In genomic region chr11:120008956-120009355, GRCm38 (mm10) we compare ENCODE assay signal across 26 mouse cellular contexts. TPM values are rescaled to one million over a fixed set of nuclear protein-coding genes. Genes with fewer than 3 reads are reported as not detected.
A peak's percentile ranks its signal among the peaks of the same experiment; 100 is the strongest.
DNase-seq lines count a peak whose midpoint lies in the region; ATAC-seq and TF ChIP-seq lines count a peak whose summit lies in the region.
"Had no signal": no experiment of that assay in that cellular context is flagged by ENCODE, and none has a peak within 500 bp of the region (broad histone marks: within the 10 kb centered on the region; RNA-seq: fewer than 3 reads in every experiment).

No protein-coding gene starts in this region.

- peak; percentile 47 for DNase-seq in cerebellum, adult 9-11 months
- DNase-seq in cerebellum, postnatal 36 days: no peak
- peak; percentile 51 for DNase-seq in kidney, adult 9 months
- DNase-seq in liver, adult 2 months (ENCODE audit: extremely low read depth, low read depth, low spot score): peak; percentile 74
- DNase-seq in liver, embryonic 11.5 days (ENCODE audit: low spot score): no peak
- DNase-seq in retina, embryonic 14.5 days (ENCODE audit: low spot score): no peak
- DNase-seq: adrenal gland, adult 8-10 months; adrenal gland, postnatal 14 days; adrenal gland, postnatal 36 days; B cell, adult 2 months; cerebellum, adult 11 months; cerebellum, adult 18-20 months; cerebellum, postnatal 25 days; embryo, embryonic 11 days had no signal

- H3K27me3 ChIP-seq in kidney, embryonic 15.5 days: peaks cover 21% of the 10 kb centered on the region
- no peaks in the 10 kb centered on the region for H3K27me3 ChIP-seq in liver, adult 2 months (ENCODE audit: control insufficient read depth, insufficient read depth, low read length)
- peaks cover 22% of the 10 kb centered on the region for H3K27me3 ChIP-seq in liver, embryonic 11.5 days (replicated peaks; ENCODE audit: control insufficient read depth, insufficient read depth, low read length)
- H3K27me3 ChIP-seq: embryonic facial prominence, embryonic 15.5 days had no signal

- no peaks in the 10 kb centered on the region for H3K9me3 ChIP-seq in kidney, embryonic 15.5 days (replicated peaks)
- no peaks in the 10 kb centered on the region for H3K9me3 ChIP-seq in liver, embryonic 11.5 days (ENCODE audit: control insufficient read depth, low read length)
- H3K9me3 ChIP-seq: embryonic facial prominence, embryonic 13.5 days; embryonic facial prominence, embryonic 15.5 days; forebrain, embryonic 10.5 days; forebrain, embryonic 12.5 days; G1E had no signal

- 67% methylated on average over 8 of the region's 8 CpGs for WGBS in kidney, embryonic 15.5 days
- 56% methylated on average over 8 of the region's 8 CpGs for WGBS in liver, adult 2 months
- WGBS in liver, embryonic 11.5 days: 88% methylated on average over 8 of the region's 8 CpGs

- no peaks in the 10 kb centered on the region for H3K79me2 ChIP-seq in liver, adult 2 months (ENCODE audit: control insufficient read depth, insufficient read depth, low read length)

- no peak for TF ChIP-seq CTCF in liver, adult 2 months (IDR thresholded peaks at IDR 0.05; ENCODE audit: low read depth, low read length)

- no peak overlapping the region for H3K9ac ChIP-seq in kidney, embryonic 15.5 days
- no peak overlapping the region for H3K9ac ChIP-seq in liver, adult 2 months (ENCODE audit: low read depth, low read length)
- H3K9ac ChIP-seq in liver, embryonic 11.5 days (ENCODE audit: low read depth, low read length): no peak overlapping the region
- H3K9ac ChIP-seq: embryonic facial prominence, embryonic 13.5 days; embryonic facial prominence, embryonic 15.5 days; forebrain, embryonic 12.5 days had no signal

- no peak for ATAC-seq in kidney, embryonic 15.5 days (replicated peaks; ENCODE audit: low FRiP score)
- no peak for ATAC-seq in liver, embryonic 11.5 days (replicated peaks; ENCODE audit: low FRiP score)
- ATAC-seq: activated CD4-positive, CD25-positive, alpha-beta regulatory T cell, adult 4 months; CD4-positive, CD25-positive, alpha-beta regulatory T cell, adult 4 months; forebrain, embryonic 14.5 days; forebrain, embryonic 16.5 days; Patski had no signal

- no peak overlapping the region for H3K4me3 ChIP-seq in kidney, embryonic 15.5 days (replicated peaks)
- H3K4me3 ChIP-seq in liver, adult 2 months (ENCODE audit: insufficient read depth, low read depth, low read length): no peak overlapping the region
- no peak overlapping the region for H3K4me3 ChIP-seq in liver, embryonic 11.5 days (ENCODE audit: low read depth, low read length)
- H3K4me3 ChIP-seq: embryonic facial prominence, embryonic 13.5 days; embryonic facial prominence, embryonic 15.5 days; erythroblast, embryonic 14.5 days; forebrain, embryonic 10.5 days; forebrain, embryonic 12.5 days had no signal

- no peak for TF ChIP-seq POLR2A in liver, adult 2 months (IDR thresholded peaks at IDR 0.05; ENCODE audit: extremely low read depth, insufficient read depth, low read length)

- no peak overlapping the region for H3K27ac ChIP-seq in kidney, embryonic 15.5 days
- peak overlapping the region; percentile 57 for H3K27ac ChIP-seq in liver, adult 2 months (replicated peaks; ENCODE audit: insufficient read depth, low read depth, low read length)
- H3K27ac ChIP-seq in liver, embryonic 11.5 days (ENCODE audit: low read depth, low read length): no peak overlapping the region
- H3K27ac ChIP-seq: embryonic facial prominence, embryonic 13.5 days; embryonic facial prominence, embryonic 15.5 days; forebrain, embryonic 10.5 days; forebrain, embryonic 12.5 days had no signal

- H3K36me3 ChIP-seq in kidney, embryonic 15.5 days: peaks cover 4% of the 10 kb centered on the region
- no peaks in the 10 kb centered on the region for H3K36me3 ChIP-seq in liver, adult 2 months (ENCODE audit: control insufficient read depth, insufficient read depth, low read length)
- no peaks in the 10 kb centered on the region for H3K36me3 ChIP-seq in liver, embryonic 11.5 days (ENCODE audit: control insufficient read depth, insufficient read depth, low read length)
- H3K36me3 ChIP-seq: forebrain, embryonic 10.5 days; forebrain, embryonic 12.5 days; G1E had no signal

- H3K4me2 ChIP-seq in kidney, embryonic 15.5 days: no peak overlapping the region
- no peak overlapping the region for H3K4me2 ChIP-seq in liver, embryonic 11.5 days
- H3K4me2 ChIP-seq: embryonic facial prominence, embryonic 13.5 days; embryonic facial prominence, embryonic 15.5 days; forebrain, embryonic 12.5 days had no signal

- peaks cover 23% of the 10 kb centered on the region for H3K4me1 ChIP-seq in kidney, embryonic 15.5 days
- peaks cover 29% of the 10 kb centered on the region for H3K4me1 ChIP-seq in liver, adult 2 months (ENCODE audit: control insufficient read depth, insufficient read depth, low read length)
- peaks cover 5% of the 10 kb centered on the region for H3K4me1 ChIP-seq in liver, embryonic 11.5 days (replicated peaks; ENCODE audit: control insufficient read depth, insufficient read depth, low read length)

RNA-seq across cellular contexts. Expression of gene Aatk, which starts 38.0 kb away (rescaled TPM):
- 2.4 and 3.2 TPM in 2 replicates for polyA plus RNA-seq in kidney, embryonic 15.5 days (2015; fragmentation: Nextera tagmentation; extraction: Ambion mirVana)
- 1.0 and 1.2 TPM in 2 replicates for total RNA-seq in liver, adult 2 months (2014; rRNA removed)
- polyA plus RNA-seq in liver, adult 2 months (2012; rRNA removed): 2.0 and 2.6 TPM in 2 replicates
- polyA plus RNA-seq in liver, embryonic 11.5 days (2014; fragmentation: Nextera tagmentation; extraction: Ambion mirVana): 0.74 and 0.86 TPM in 2 replicates
- polyA plus RNA-seq: activated CD4-positive, CD25-positive, alpha-beta regulatory T cell, adult 4 months; CD4-positive, CD25-positive, alpha-beta regulatory T cell, adult 4 months; G1E had no signal

Comparison
In these comparisons a context has a peak if more than half of its experiments do, and no peak if none do; other contexts are left out.
1. DNase-seq: peak in cerebellum, adult 9-11 months (single experiment), kidney, adult 9 months (single experiment) and liver, adult 2 months (single experiment); none in cerebellum, postnatal 36 days (0 of 2), liver, embryonic 11.5 days (single experiment) and retina, embryonic 14.5 days (single experiment).